Mouse (Mus musculus): ENCODE data around the gene Sh3gl2. TPM values are rescaled to one million over a fixed set of nuclear protein-coding genes. Genes with fewer than 3 reads are reported as not detected.
A peak's percentile ranks its signal among the peaks of the same experiment; 100 is the strongest.

The Sh3gl2 gene
- polyA plus RNA-seq, 1 experiment from 2014 or later, result 12.4 TPM

DNA sequence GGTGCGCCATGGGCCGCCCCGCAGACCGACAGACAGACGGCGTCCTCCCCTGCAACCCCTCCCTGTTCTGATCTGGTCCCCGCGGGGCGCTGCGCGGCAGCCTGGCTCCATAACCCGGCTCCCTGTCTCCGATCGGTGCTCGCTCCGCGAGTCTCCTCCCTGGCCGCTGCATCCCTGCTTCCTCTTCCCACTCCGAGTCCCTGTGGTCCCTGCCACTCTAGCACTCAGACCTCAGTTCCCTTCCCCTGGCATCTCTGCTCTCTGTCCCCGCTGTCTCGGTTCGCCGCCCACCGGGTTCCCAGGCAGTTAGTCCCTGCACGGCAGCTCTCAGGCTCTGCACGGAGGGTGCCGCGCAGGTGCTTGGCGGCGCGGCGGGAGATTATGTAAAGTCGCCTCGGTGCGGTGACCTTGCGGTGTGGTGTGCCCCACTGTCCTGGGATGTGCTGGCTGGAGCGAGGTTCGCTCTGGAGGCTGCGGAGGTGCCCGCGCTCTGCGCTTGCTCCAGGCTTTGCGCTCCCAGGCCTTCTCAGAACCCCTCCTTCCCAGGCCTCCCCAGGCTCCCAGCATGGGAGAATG lies 798 bp downstream of the Sh3gl2 start:
- peak overlapping the region; percentile 69 for H3K27ac ChIP-seq (replicated peaks)
- H3K36me3 ChIP-seq, result no peaks in the 10 kb centered on the region
- peak overlapping the region; percentile 76 for H3K4me3 ChIP-seq
- H3K9me3 ChIP-seq, result no peaks in the 10 kb centered on the region
- under 1% methylated on average over 42 of the region's 43 CpGs for WGBS
- H3K4me1 ChIP-seq, result peaks cover 3% of the 10 kb centered on the region; the same call in 1 of the 2 replicates
- peak overlapping the region; percentile 97 for H3K4me2 ChIP-seq (replicated peaks)
- peak; percentile 85 for ATAC-seq (ENCODE audit: low FRiP score, low read depth)
- H3K9ac ChIP-seq (replicated peaks), result peak overlapping the region; percentile 63
- H3K27me3 ChIP-seq, result peaks cover 50% of the 10 kb centered on the region

DNA sequence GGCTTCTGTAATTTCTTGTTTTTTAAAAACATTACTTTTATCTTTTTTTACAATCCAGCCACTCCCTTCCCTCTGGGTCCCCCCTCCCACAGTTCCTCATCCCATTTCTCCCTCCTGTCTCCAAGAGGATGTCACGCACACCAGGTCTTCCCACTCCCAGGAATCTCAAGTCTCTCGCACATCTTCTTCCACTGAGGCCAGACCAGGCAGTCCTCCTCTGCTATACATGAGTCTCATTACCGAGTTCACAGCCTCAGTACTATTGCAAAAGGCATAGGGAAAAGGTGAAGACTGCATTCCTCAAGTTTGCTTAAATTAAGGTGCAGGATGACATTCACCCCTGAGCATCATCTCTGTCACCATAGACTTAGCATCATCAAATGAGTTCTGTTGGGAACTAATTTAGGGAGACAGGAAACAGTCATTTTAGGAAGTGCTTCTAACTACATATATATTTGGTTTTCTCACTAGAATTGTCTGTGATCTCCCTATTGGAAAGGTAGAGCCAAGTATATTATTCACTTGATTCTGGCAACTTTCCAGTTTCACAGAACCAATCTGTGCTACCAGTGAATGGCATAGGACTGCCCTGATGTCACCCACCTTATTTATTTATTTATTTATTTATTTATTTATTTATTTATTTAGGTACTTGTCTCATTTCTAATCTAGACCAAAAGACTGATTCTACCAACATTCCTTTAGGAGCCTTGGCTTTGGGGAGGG lies 1.9 kb downstream of the Sh3gl2 start:
- ATAC-seq (ENCODE audit: low FRiP score, low read depth), result no peak
- H3K27ac ChIP-seq (replicated peaks), result no peak overlapping the region
- H3K4me1 ChIP-seq, result peaks cover 3% of the 10 kb centered on the region; the same call in 1 of the 2 replicates
- no peaks in the 10 kb centered on the region for H3K36me3 ChIP-seq
- H3K27me3 ChIP-seq, result peaks cover 50% of the 10 kb centered on the region
- no peak overlapping the region for H3K4me3 ChIP-seq
- no peaks in the 10 kb centered on the region for H3K9me3 ChIP-seq
- 47% methylated on average over 3 of the region's 3 CpGs for WGBS
- no peak overlapping the region for H3K9ac ChIP-seq (replicated peaks)
- no peak overlapping the region for H3K4me2 ChIP-seq (replicated peaks)

- Histone ChIP-seq H3K27ac (replicated peaks) (no peak overlapping the region), H3K4me3 (no peak overlapping the region), H3K9me3 (no peaks in the 10 kb centered on the region), H3K4me1 (peaks cover 3% of the 10 kb centered on the region; the same call in 1 of the 2 replicates), H3K36me3 (no peaks in the 10 kb centered on the region), H3K9ac (replicated peaks) (no peak overlapping the region), H3K27me3 (peaks cover 43% of the 10 kb centered on the region), H3K4me2 (replicated peaks) (no peak overlapping the region)
- ATAC-seq (ENCODE audit: low FRiP score, low read depth), result no peak
- WGBS, result 93% methylated on average over 9 of the region's 9 CpGs
Measured at GRCm38 (mm10) chr4:85207515-85207914, 2.6 kb downstream of the Sh3gl2 start.

DNA sequence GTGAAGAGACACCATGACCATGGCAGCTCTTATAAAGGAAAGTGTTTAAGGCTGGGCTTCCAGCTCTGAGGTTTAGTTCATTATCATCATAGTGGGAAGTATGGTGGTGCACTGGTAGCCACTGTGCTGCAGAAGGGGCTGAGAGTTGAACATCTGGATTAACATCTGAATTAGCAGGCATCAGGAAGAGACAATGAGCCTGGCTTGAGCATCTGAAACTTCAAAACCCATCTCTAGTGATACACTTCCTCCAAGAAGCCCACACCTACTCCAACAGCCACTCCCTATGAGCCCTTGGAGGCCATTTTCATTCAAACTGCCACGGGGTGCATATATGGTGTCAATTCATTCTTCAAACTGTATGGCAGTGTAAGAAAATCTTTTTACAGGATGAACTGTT lies 3.6 kb downstream of the Sh3gl2 start:
- no peak overlapping the region for H3K9ac ChIP-seq (replicated peaks)
- no peaks in the 10 kb centered on the region for H3K9me3 ChIP-seq
- H3K4me1 ChIP-seq, result peaks cover 3% of the 10 kb centered on the region; the same call in 1 of the 2 replicates
- H3K4me3 ChIP-seq, result no peak overlapping the region
- H3K4me2 ChIP-seq (replicated peaks), result no peak overlapping the region
- no peaks in the 10 kb centered on the region for H3K36me3 ChIP-seq
- H3K27ac ChIP-seq (replicated peaks), result no peak overlapping the region
- WGBS, result 85% methylated on average over 1 of the region's 1 CpGs
- ATAC-seq (ENCODE audit: low FRiP score, low read depth), result no peak
- peaks cover 35% of the 10 kb centered on the region for H3K27me3 ChIP-seq

DNA sequence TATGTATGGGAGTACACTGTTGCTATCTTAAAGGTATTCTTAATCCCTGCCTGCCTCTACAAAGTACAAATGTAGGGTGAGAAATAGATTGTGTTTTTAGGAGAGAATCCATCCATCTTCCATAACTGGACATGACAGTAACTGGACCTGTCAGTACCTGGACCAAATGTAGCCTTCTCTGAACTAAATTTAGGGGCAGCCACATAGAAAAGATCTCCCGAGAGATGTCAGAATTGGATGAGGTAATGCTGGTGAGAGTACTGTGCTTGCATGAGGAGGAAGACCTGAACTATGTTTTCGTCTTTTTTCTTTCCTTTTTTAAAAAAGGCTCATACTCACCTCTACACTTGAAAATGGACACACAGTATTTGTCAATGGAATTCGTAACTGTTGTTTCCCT lies 6.0 kb downstream of the Sh3gl2 start:
- no peak for ATAC-seq (ENCODE audit: low FRiP score, low read depth)
- H3K36me3 ChIP-seq, result no peaks in the 10 kb centered on the region
- peaks cover 15% of the 10 kb centered on the region for H3K27me3 ChIP-seq
- no peaks in the 10 kb centered on the region for H3K4me1 ChIP-seq
- WGBS, result 86% methylated on average over 3 of the region's 3 CpGs
- no peak overlapping the region for H3K4me3 ChIP-seq
- no peak overlapping the region for H3K9ac ChIP-seq (replicated peaks)
- H3K4me2 ChIP-seq (replicated peaks), result no peak overlapping the region
- H3K27ac ChIP-seq (replicated peaks), result no peak overlapping the region
- H3K9me3 ChIP-seq, result no peaks in the 10 kb centered on the region

DNA sequence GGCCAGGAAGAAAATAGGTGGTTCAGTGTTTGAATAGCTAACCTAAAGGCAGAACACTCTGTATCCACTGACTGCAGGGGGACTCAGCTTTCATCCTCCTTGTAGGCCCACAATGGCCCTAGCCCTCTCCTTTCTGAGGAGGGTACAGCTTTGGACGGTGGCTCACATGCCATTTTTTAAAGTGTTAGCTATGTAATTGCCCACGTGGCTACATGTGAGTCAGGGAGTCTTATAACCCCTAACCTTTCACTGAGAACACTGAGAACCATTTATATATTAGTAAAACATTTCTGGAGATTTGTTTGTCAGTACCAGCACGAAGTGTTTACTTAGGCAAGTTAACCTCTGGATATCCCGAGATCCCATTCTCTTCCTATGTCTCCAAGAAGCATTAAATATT lies 12.1 kb downstream of the Sh3gl2 start:
- Histone ChIP-seq H3K4me2 (replicated peaks) (no peak overlapping the region), H3K4me3 (no peak overlapping the region), H3K27me3 (no peaks in the 10 kb centered on the region), H3K27ac (replicated peaks) (no peak overlapping the region), H3K9ac (replicated peaks) (no peak overlapping the region), H3K9me3 (no peaks in the 10 kb centered on the region), H3K36me3 (no peaks in the 10 kb centered on the region), H3K4me1 (no peaks in the 10 kb centered on the region)
- ATAC-seq (ENCODE audit: low FRiP score, low read depth), result no peak
- 84% methylated on average over 4 of the region's 4 CpGs for WGBS

- no peak overlapping the region for H3K9ac ChIP-seq (replicated peaks)
- H3K4me1 ChIP-seq, result no peaks in the 10 kb centered on the region
- H3K9me3 ChIP-seq, result no peaks in the 10 kb centered on the region
- WGBS, result 74% methylated on average over 5 of the region's 5 CpGs
- H3K4me2 ChIP-seq (replicated peaks), result no peak overlapping the region
- H3K27me3 ChIP-seq, result no peaks in the 10 kb centered on the region
- no peaks in the 10 kb centered on the region for H3K36me3 ChIP-seq
- ATAC-seq (ENCODE audit: low FRiP score, low read depth), result no peak
- no peak overlapping the region for H3K27ac ChIP-seq (replicated peaks)
- no peak overlapping the region for H3K4me3 ChIP-seq
Measured at GRCm38 (mm10) chr4:85222716-85223115, 17.8 kb downstream of the Sh3gl2 start.

DNA sequence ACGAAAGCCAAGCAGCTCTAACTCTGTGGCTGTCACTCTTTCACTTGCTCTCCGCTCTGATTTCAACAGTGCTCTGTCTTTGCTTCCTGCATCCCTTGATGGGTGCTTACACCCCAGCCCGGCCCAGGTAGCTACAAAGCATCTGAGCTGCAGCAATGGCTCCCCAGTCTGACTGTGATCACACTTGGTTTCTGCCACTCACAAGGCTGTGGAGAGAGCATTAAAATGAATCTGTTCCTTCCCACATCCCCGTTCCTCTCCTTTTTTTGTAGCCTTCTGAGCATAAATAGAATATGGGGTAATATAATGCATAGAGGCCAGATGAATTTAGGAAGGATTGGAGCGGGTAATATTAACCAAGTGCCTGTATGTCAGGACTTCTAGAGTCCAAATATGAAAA lies 21.8 kb downstream of the Sh3gl2 start:
- H3K4me3 ChIP-seq, result no peak overlapping the region
- H3K9ac ChIP-seq (replicated peaks), result no peak overlapping the region
- no peaks in the 10 kb centered on the region for H3K36me3 ChIP-seq
- no peak for ATAC-seq (ENCODE audit: low FRiP score, low read depth)
- H3K4me1 ChIP-seq, result no peaks in the 10 kb centered on the region
- no peaks in the 10 kb centered on the region for H3K27me3 ChIP-seq
- 83% methylated on average over 5 of the region's 5 CpGs for WGBS
- no peak overlapping the region for H3K27ac ChIP-seq (replicated peaks)
- H3K4me2 ChIP-seq (replicated peaks), result no peak overlapping the region
- no peaks in the 10 kb centered on the region for H3K9me3 ChIP-seq

GRCm38 (mm10) chr4:85227664-85228588 lies 23.0 kb downstream of the Sh3gl2 start:
- Histone ChIP-seq H3K4me3 (no peak overlapping the region), H3K27ac (replicated peaks) (no peak overlapping the region), H3K27me3 (no peaks in the 10 kb centered on the region), H3K9ac (replicated peaks) (no peak overlapping the region), H3K4me1 (peaks cover 7% of the 10 kb centered on the region; the same call in 1 of the 2 replicates), H3K9me3 (no peaks in the 10 kb centered on the region), H3K4me2 (replicated peaks) (no peak overlapping the region), H3K36me3 (no peaks in the 10 kb centered on the region)
- no peak for ATAC-seq (ENCODE audit: low FRiP score, low read depth)
- 75% methylated on average over 9 of the region's 9 CpGs for WGBS

DNA sequence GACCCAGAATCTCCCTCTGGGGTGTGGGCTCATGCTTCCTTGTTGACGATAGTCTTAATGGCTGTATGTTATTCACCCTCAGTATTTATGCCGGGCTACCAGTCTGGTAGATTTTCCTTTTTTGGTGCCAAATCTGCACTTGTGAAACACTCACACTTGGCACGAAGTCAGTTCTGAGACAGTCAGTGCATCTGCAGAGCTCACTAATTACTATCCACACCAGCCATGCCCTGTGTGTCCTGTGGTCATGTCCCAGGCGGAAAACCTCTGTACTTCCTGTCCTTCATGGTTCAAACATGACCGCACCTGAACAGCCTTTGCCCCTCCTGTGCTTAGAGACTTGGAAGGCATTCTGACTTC lies 23.6 kb downstream of the Sh3gl2 start:
- Histone ChIP-seq H3K4me2 (replicated peaks) (no peak overlapping the region), H3K9ac (replicated peaks) (no peak overlapping the region), H3K36me3 (no peaks in the 10 kb centered on the region), H3K9me3 (no peaks in the 10 kb centered on the region), H3K27me3 (no peaks in the 10 kb centered on the region), H3K27ac (replicated peaks) (no peak overlapping the region), H3K4me3 (no peak overlapping the region), H3K4me1 (peaks cover 10% of the 10 kb centered on the region; the same call in 1 of the 2 replicates)
- no peak for ATAC-seq (ENCODE audit: low FRiP score, low read depth)
- 82% methylated on average over 5 of the region's 5 CpGs for WGBS

DNA sequence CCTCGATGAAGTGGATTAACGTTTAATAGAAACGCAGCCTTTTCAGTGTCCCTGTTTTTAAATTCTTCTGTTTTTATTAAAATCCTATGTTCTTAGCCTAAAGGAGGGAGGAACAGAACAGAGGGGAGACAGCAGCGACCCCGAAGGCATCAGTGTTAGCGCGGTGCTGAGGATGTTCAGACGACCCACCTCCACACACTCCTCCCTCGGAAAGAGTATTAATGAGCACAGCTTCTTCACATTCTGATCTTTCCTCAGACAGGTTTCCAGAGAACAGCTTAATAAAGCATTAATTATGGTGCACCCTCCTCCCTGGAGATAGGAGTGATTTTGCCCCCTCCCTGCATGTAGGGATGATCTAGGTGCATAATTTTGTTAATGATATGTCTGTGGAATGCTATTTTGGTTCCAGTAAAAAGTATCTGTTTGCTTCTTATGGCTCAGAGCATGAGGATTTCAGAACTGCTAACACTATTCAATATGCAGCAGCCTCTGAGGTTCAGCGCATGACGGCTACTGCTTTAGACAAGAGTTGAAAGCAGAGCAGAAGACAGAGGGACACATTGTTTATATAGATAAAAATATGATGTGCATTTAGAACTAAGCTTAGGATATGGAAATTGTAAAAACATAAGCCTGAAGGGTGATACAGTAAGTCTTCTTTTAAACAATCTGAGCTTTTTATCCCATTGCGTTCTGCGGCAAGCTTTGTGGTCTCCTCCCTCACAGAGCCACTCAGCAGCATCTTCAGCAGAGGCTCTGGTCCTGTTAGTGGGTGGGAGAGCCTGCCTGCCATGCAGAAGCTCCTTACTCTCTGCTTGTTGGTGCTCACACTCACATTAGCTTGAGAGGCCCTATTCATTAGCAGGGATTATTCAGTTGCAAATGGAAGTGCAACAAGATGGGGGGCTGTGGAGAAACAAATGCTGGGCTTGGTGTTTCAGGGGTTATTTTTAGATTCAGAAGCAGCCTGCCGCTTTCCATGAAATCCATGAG lies 27.8 kb downstream of the Sh3gl2 start:
- no peak overlapping the region for H3K9ac ChIP-seq (replicated peaks)
- no peaks in the 10 kb centered on the region for H3K36me3 ChIP-seq
- ATAC-seq (ENCODE audit: low FRiP score, low read depth), result no peak
- no peaks in the 10 kb centered on the region for H3K27me3 ChIP-seq
- no peak overlapping the region for H3K4me3 ChIP-seq
- H3K4me2 ChIP-seq (replicated peaks), result no peak overlapping the region
- H3K9me3 ChIP-seq, result no peaks in the 10 kb centered on the region
- peaks cover 10% of the 10 kb centered on the region; the same call in 1 of the 2 replicates for H3K4me1 ChIP-seq
- H3K27ac ChIP-seq (replicated peaks), result no peak overlapping the region
- WGBS, result 68% methylated on average over 14 of the region's 14 CpGs
